Mouse (Mus musculus) stomach, postnatal 0 days (tissue): ENCODE data around the gene Mpv17l2. TPM values are rescaled to one million over a fixed set of nuclear protein-coding genes. Genes with fewer than 3 reads are reported as not detected.
A peak's percentile ranks its signal among the peaks of the same experiment; 100 is the strongest.

Source experiments
- ATAC-seq: fragments of 200-750 bp; cut with Nextera tagmentation; 2 replicates; pipeline ENCODE4 v1.8.0; 2017; ENCODE audit not compliant: low FRiP score, low TSS enrichment
- DNase-seq: peaks from one replicate; pipeline ENCODE4 v3.0.0-alpha.2; 2016; ENCODE audit warnings: low spot score
- H3K27ac ChIP-seq: fragments of 300-500 bp; sonication (generic); replicated peaks from 2 replicates; pipeline ENCODE4 v1.5.1; 2014; ENCODE audit warnings: mild to moderate bottlenecking, control low read depth
- H3K27me3 ChIP-seq: fragments of 300-500 bp; sonication (generic); 2 replicates; pipeline ENCODE4 v1.6.1; 2014; ENCODE audit warnings: low read length; ENCODE audit not compliant: control insufficient read depth, insufficient read depth
- H3K36me3 ChIP-seq: fragments of 300-500 bp; sonication (generic); 2 replicates; pipeline ENCODE4 v1.6.1; 2014; ENCODE audit warnings: low read length, mixed read lengths; ENCODE audit not compliant: control insufficient read depth, insufficient read depth
- H3K4me1 ChIP-seq: fragments of 300-500 bp; sonication (generic); replicated peaks from 2 replicates; pipeline ENCODE4 v1.6.1; 2014; ENCODE audit warnings: antibody characterized with exemption; ENCODE audit not compliant: control insufficient read depth, insufficient read depth
- H3K4me2 ChIP-seq: fragments of 300-500 bp; sonication (generic); replicated peaks from 2 replicates; pipeline ENCODE4 v1.6.1; 2014; ENCODE audit warnings: low read depth, mild to moderate bottlenecking, control low read depth, moderate library complexity
- H3K4me3 ChIP-seq: fragments of 300-500 bp; sonication (generic); 2 replicates; pipeline ENCODE4 v1.5.1; 2014; ENCODE audit warnings: low read depth, low read length, control low read depth
- H3K9ac ChIP-seq: fragments of 300-500 bp; sonication (generic); 2 replicates; pipeline ENCODE4 v1.6.1; 2014; ENCODE audit warnings: mild to moderate bottlenecking, low read length, control low read depth, mixed read lengths
- H3K9me3 ChIP-seq: fragments of 300-500 bp; sonication (generic); 2 replicates; pipeline ENCODE4 v1.6.1; 2016; ENCODE audit warnings: low read length; ENCODE audit not compliant: control insufficient read depth
- CTCF ChIP-seq: IDR thresholded peaks from 2 replicates; pipeline ENCODE4 v1.5.1; 2016; ENCODE audit warnings: antibody characterized with exemption, low read depth, mild to moderate bottlenecking, moderate library complexity
- EP300 ChIP-seq: optimal IDR thresholded peaks from 2 replicates; pipeline ENCODE3; 2016; ENCODE audit warnings: antibody characterized with exemption
- WGBS: fragments of 180-500 bp; shearing (Covaris S2); extraction: QIAGEN DNeasy Blood & Tissue Kit; methylation state at CpG from one replicate; pipeline ENCODE4 v1.1.7; 2014; 5-methylcytosine and 5-hydroxymethylcytosine counted together
- polyA plus RNA-seq: library from polyadenylated mRNA; unstranded; fragments of >200 nt; fragmentation: Nextera tagmentation; extraction: Ambion mirVana; gene quantifications from 2 replicates; pipeline ENCODE4 v1.2.1, GENCODE M21; 2015

The Mpv17l2 gene
- polyA plus RNA-seq, 1 experiment from 2014 or later = 77.3 TPM

GRCm38 (mm10) chr8:70758308-70758615 lies 2.5 kb downstream of the Mpv17l2 start:
- 86% methylated on average over 7 of the region's 7 CpGs for WGBS
- H3K9ac ChIP-seq = 0 out of 2 replicates have a peak overlapping the region, but pooled peaks have one; percentile 8
- no peak overlapping the region for H3K4me2 ChIP-seq
- no peak overlapping the region for H3K4me3 ChIP-seq
- no peaks in the 10 kb centered on the region for H3K9me3 ChIP-seq
- H3K36me3 ChIP-seq = peaks cover 7% of the 10 kb centered on the region
- H3K27me3 ChIP-seq = no peaks in the 10 kb centered on the region
- no peak for ATAC-seq
- H3K4me1 ChIP-seq = peaks cover 7% of the 10 kb centered on the region; the same call in 1 of the 2 replicates
- TF ChIP-seq EP300 (no peak), CTCF (no peak)
- DNase-seq = peak; percentile 11
- peak overlapping the region; percentile 18; the same call in 1 of the 2 replicates for H3K27ac ChIP-seq

- ATAC-seq (no peak), DNase-seq (peak; percentile 62)
- no peaks in the 10 kb centered on the region for H3K27me3 ChIP-seq
- WGBS = 73% methylated on average over 22 of the region's 22 CpGs
- H3K27ac ChIP-seq = peak overlapping the region; percentile 18; the same call in 1 of the 2 replicates
- H3K4me1 ChIP-seq = peaks cover 7% of the 10 kb centered on the region; the same call in 1 of the 2 replicates
- peaks cover 3% of the 10 kb centered on the region for H3K36me3 ChIP-seq
- no peaks in the 10 kb centered on the region for H3K9me3 ChIP-seq
- no peak overlapping the region for H3K4me2 ChIP-seq
- no peak overlapping the region for H3K4me3 ChIP-seq
- peak overlapping the region; percentile 38; the same call in 1 of the 2 replicates for H3K9ac ChIP-seq
- TF ChIP-seq CTCF = peak; percentile 72
- no peak for TF ChIP-seq EP300
Observed at GRCm38 (mm10) chr8:70757523-70758307, 3.0 kb downstream of the Mpv17l2 start.

DNA sequence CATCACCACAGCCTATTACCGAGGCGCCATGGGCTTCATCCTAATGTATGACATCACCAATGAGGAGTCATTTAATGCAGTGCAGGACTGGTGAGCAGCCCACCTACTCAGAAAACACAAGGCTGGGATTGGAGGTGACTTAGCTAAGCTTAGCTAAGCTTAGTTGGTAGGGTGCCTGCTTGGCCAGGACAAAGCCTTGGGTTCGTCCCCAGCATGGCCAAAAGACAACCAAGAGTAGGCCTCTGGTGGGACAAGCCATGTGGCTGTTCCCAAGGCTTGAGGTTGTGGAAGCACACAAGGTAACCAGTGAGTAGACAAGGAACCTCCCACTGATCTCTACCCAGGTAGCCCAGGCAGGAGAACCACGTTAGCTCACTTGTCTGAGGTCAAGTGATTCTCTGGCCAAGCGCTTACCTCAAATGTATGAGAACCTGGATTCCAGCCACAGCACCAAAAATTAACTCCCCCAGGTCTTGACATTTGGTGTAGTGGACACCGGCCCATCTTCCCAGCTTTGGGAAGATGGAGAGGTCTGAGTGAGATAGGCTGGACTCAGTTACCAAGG lies 4.2 kb downstream of the Mpv17l2 start:
- H3K4me1 ChIP-seq = peaks cover 7% of the 10 kb centered on the region; the same call in 1 of the 2 replicates
- no peak for ATAC-seq

GRCm38 (mm10) chr8:70755661-70756475 lies 4.9 kb downstream of the Mpv17l2 start:
- peak overlapping the region; percentile 96 for H3K4me2 ChIP-seq

More for the DNA sequence above, 4.2 kb downstream of the Mpv17l2 start:
- DNase-seq = peak; percentile 12
- H3K4me3 ChIP-seq = no peak overlapping the region
- no peaks in the 10 kb centered on the region for H3K27me3 ChIP-seq
- no peak overlapping the region for H3K27ac ChIP-seq
- no peak for TF ChIP-seq CTCF
- no peaks in the 10 kb centered on the region; the same call in 1 of the 2 replicates for H3K36me3 ChIP-seq
- no peak overlapping the region for H3K4me2 ChIP-seq
- 0 out of 2 replicates have a peak overlapping the region, but pooled peaks have one; percentile 8 for H3K9ac ChIP-seq
- 96% methylated on average over 6 of the region's 6 CpGs for WGBS
- H3K9me3 ChIP-seq = no peaks in the 10 kb centered on the region

DNA sequence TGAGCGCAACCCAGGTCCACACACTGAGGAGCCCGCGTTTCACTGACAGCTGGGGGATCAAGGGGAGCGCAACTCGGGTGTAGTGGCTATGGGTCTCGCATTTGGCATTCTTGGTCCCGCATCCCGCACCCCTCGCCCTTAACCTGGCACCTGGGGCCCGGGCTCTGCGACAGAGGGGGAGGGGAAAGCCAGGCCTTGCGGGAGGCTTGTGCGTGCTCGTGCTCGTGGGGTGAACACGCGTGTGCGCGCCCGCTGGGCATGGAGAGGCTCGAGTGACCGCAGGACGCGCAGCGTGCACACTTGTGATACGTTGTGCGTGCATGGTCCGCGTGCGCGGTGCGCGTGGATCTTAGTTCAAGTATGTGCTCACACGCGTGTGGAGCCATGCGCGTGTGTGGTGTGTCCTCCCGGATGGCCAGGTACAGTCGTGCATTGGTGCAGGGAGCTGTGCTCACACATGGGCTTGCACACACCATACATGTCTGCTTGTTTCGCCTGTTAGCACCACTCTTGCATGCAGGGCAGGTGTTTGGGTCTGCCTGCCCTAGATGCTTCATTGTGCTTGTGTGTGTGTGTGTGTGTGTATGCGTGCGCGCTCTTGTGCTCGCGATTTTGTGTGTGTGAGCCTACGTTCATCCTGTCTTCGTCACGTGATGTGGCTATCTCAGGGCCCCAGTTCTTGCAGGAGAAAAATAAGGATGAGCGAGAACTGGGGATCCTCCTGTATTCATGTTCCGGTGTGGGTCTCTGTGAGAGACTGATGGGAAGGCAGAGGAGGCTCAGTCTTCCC lies 5.7 kb downstream of the Mpv17l2 start:
- peak overlapping the region; percentile 75 for H3K27ac ChIP-seq
- ATAC-seq = peak; percentile 32
- H3K27me3 ChIP-seq = no peaks in the 10 kb centered on the region
- 9% methylated on average over 50 of the region's 50 CpGs for WGBS
- H3K4me1 ChIP-seq = peaks cover 7% of the 10 kb centered on the region; the same call in 1 of the 2 replicates
- H3K4me3 ChIP-seq = peak overlapping the region; percentile 72
- no peaks in the 10 kb centered on the region; the same call in 1 of the 2 replicates for H3K36me3 ChIP-seq
- peak; percentile 72 for DNase-seq
- H3K9me3 ChIP-seq = no peaks in the 10 kb centered on the region
- H3K4me2 ChIP-seq = peak overlapping the region; percentile 96
- peak overlapping the region; percentile 83 for H3K9ac ChIP-seq
- no peak for TF ChIP-seq EP300
- TF ChIP-seq CTCF = no peak

More at GRCm38 (mm10) chr8:70755661-70756475, 4.9 kb downstream of the Mpv17l2 start:
- TF ChIP-seq CTCF (no peak), EP300 (no peak)
- 85% methylated on average over 24 of the region's 24 CpGs for whole genome bisulfite sequencing
- peak overlapping the region; percentile 83; the same call in 1 of the 2 replicates for H3K9ac ChIP-seq
- H3K27me3 ChIP-seq = no peaks in the 10 kb centered on the region
- peaks cover 7% of the 10 kb centered on the region; the same call in 1 of the 2 replicates for H3K4me1 ChIP-seq
- no peak overlapping the region; the same call in 1 of the 2 replicates for H3K4me3 ChIP-seq
- no peaks in the 10 kb centered on the region for H3K9me3 ChIP-seq
- DNase-seq = peak; percentile 16
- H3K36me3 ChIP-seq = no peaks in the 10 kb centered on the region; the same call in 1 of the 2 replicates
- H3K27ac ChIP-seq = no peak overlapping the region
- ATAC-seq = no peak
